Mouse (Mus musculus): Measurements from ENCODE around the gene Crip1.

GRCm38 (mm10) chr12:113187584-113188295 is 41.6 kb downstream of the Crip1 start:
- TF ChIP-seq POLR2A (IDR thresholded peaks at IDR 0.05; ENCODE audit: borderline replicate concordance, insufficient read depth, low read length) = 0 out of 2 replicates have a peak, but pooled peaks have one; percentile 10
- TF ChIP-seq CTCF (IDR thresholded peaks at IDR 0.05; ENCODE audit: borderline replicate concordance, insufficient read depth, low read depth, low read length) = peak; percentile 86
